9 mouse cellular contexts compared by ENCODE assay signal in genomic region chr4:134779136-134779934, GRCm38 (mm10). TPM values are rescaled to one million over a fixed set of nuclear protein-coding genes. Genes with fewer than 3 reads are reported as not detected.
A peak's percentile ranks its signal among the peaks of the same experiment; 100 is the strongest.
DNase-seq lines count a peak whose midpoint lies in the region; ATAC-seq and TF ChIP-seq lines count a peak whose summit lies in the region.
"Had no signal": no experiment of that assay in that cellular context is flagged by ENCODE, and none has a peak within 500 bp of the region (broad histone marks: within the 10 kb centered on the region; RNA-seq: fewer than 3 reads in every experiment).

No protein-coding gene starts in this region.

- peaks cover 12% of the 10 kb centered on the region for H3K4me1 ChIP-seq in brown adipose tissue, adult 24 weeks (ENCODE audit: control insufficient read depth, insufficient read depth, insufficient read length, low read length)
- H3K4me1 ChIP-seq in intestine, postnatal 0 days (replicated peaks; ENCODE audit: control insufficient read depth, insufficient read depth, low read length): no peaks in the 10 kb centered on the region; the same call in 1 of the 2 replicates
- H3K4me1 ChIP-seq in lung, embryonic 16.5 days (replicated peaks; ENCODE audit: control insufficient read depth, insufficient read depth, low read length): peaks cover 22% of the 10 kb centered on the region

- H3K9ac ChIP-seq in intestine, postnatal 0 days (ENCODE audit: low read depth, low read length): no peak overlapping the region
- H3K9ac ChIP-seq in lung, embryonic 16.5 days (ENCODE audit: low read length): no peak overlapping the region
- H3K9ac ChIP-seq: heart, embryonic 13.5 days had no signal

- no peak for TF ChIP-seq CTCF in intestine, postnatal 0 days (IDR thresholded peaks at IDR 0.05; ENCODE audit: low read depth)

- H3K27me3 ChIP-seq in intestine, postnatal 0 days (replicated peaks; ENCODE audit: control insufficient read depth, insufficient read depth, low read length): no peaks in the 10 kb centered on the region
- H3K27me3 ChIP-seq in lung, embryonic 16.5 days (ENCODE audit: control insufficient read depth, insufficient read depth, low read depth, low read length): no peaks in the 10 kb centered on the region
- H3K27me3 ChIP-seq: heart, embryonic 13.5 days had no signal

- 42% methylated on average over 14 of the region's 14 CpGs for WGBS in intestine, postnatal 0 days
- WGBS in lung, embryonic 16.5 days: 40% methylated on average over 14 of the region's 14 CpGs

- H3K36me3 ChIP-seq in intestine, postnatal 0 days (ENCODE audit: control insufficient read depth, insufficient read depth): no peaks in the 10 kb centered on the region
- no peaks in the 10 kb centered on the region for H3K36me3 ChIP-seq in lung, embryonic 16.5 days (ENCODE audit: control insufficient read depth, insufficient read depth, low read length)
- H3K36me3 ChIP-seq: heart, embryonic 13.5 days had no signal

- H3K4me2 ChIP-seq in intestine, postnatal 0 days (replicated peaks; ENCODE audit: low read depth): 0 out of 2 replicates have a peak overlapping the region, but pooled peaks have one; percentile 13
- no peak overlapping the region for H3K4me2 ChIP-seq in lung, embryonic 16.5 days (ENCODE audit: low read depth, low read length)
- H3K4me2 ChIP-seq: heart, embryonic 13.5 days had no signal

- H3K9me3 ChIP-seq in intestine, postnatal 0 days (ENCODE audit: control insufficient read depth): no peaks in the 10 kb centered on the region
- H3K9me3 ChIP-seq in lung, embryonic 16.5 days (ENCODE audit: control insufficient read depth, low read length): no peaks in the 10 kb centered on the region
- H3K9me3 ChIP-seq: heart, embryonic 13.5 days had no signal

- peak; percentile 77 for ATAC-seq in intestine, postnatal 0 days
- peak; percentile 49 for ATAC-seq in lung, embryonic 16.5 days (ENCODE audit: low read depth)
- no peak for ATAC-seq in erythroblast, adult 5-6 weeks (replicated peaks; ENCODE audit: low FRiP score, poor library complexity, severe bottlenecking)

- H3K27ac ChIP-seq in brown adipose tissue, adult 24 weeks (replicated peaks; ENCODE audit: low read depth, low read length): peak overlapping the region; percentile 48; the same call in 1 of the 2 replicates
- no peak overlapping the region for H3K27ac ChIP-seq in intestine, postnatal 0 days (ENCODE audit: low read depth, low read length)
- peak overlapping the region; percentile 13; the same call in 1 of the 2 replicates for H3K27ac ChIP-seq in lung, embryonic 16.5 days (ENCODE audit: low read length)
- H3K27ac ChIP-seq: heart, embryonic 13.5 days had no signal

- peak; percentile 31 for DNase-seq in ES-CJ7 (ENCODE audit: low read depth, low spot score)
- DNase-seq in cerebellum, postnatal 10 days: no peak
- no peak for DNase-seq in cerebellum, postnatal 25 days
- DNase-seq in right cerebral cortex, postnatal 25 days: no peak

- 0 out of 2 replicates have a peak overlapping the region, but pooled peaks have one; percentile 13 for H3K4me3 ChIP-seq in brown adipose tissue, adult 24 weeks (ENCODE audit: insufficient read depth, low read depth, low read length)
- no peak overlapping the region for H3K4me3 ChIP-seq in intestine, postnatal 0 days (ENCODE audit: low read depth, low read length)
- H3K4me3 ChIP-seq in lung, embryonic 16.5 days (ENCODE audit: low read length): no peak overlapping the region
- H3K4me3 ChIP-seq: heart, embryonic 13.5 days had no signal

RNA-seq across cellular contexts. Expression of gene Ldlrap1, which starts 11.5 kb away (rescaled TPM):
- polyA plus RNA-seq in brown adipose tissue, adult 24 weeks (2012; ENCODE audit: insufficient read depth, insufficient read length, missing spikeins): 6.8 and 11.8 TPM in 2 replicates
- polyA plus RNA-seq in intestine, postnatal 0 days (2015; fragmentation: Nextera tagmentation; extraction: Ambion mirVana): 18.0 and 18.1 TPM in 2 replicates
- polyA plus RNA-seq in lung, embryonic 16.5 days (2015; fragmentation: Nextera tagmentation; extraction: Ambion mirVana): 25.2 and 27.7 TPM in 2 replicates
- 5.6 and 10.9 TPM in 2 replicates for total RNA-seq in erythroblast, adult 5-6 weeks (2015; ENCODE audit: low replicate concordance)
- 4.7 and 6.6 TPM in 2 replicates for total RNA-seq in erythroblast, adult 5-6 weeks (2017; ENCODE audit: low replicate concordance)
